13 mouse cellular contexts compared by ENCODE assay signal in genomic region chr15:44037893-44038292, GRCm38 (mm10).
"Had no signal": no experiment of that assay in that cellular context is flagged by ENCODE, and none has a peak within 500 bp of the region (broad histone marks: within the 10 kb centered on the region; RNA-seq: fewer than 3 reads in every experiment).

No protein-coding gene starts in this region.

- H3K27me3 ChIP-seq: limb, embryonic 13.5 days; midbrain, embryonic 12.5 days; neural tube, embryonic 15.5 days had no signal

- H3K4me2 ChIP-seq: limb, embryonic 13.5 days; midbrain, embryonic 12.5 days; neural tube, embryonic 15.5 days had no signal

- H3K9me3 ChIP-seq: limb, embryonic 13.5 days; midbrain, embryonic 12.5 days; neural tube, embryonic 15.5 days had no signal

- H3K4me3 ChIP-seq: left cerebral cortex, adult 2 months; limb, embryonic 13.5 days; midbrain, embryonic 12.5 days; myocyte; neural tube, embryonic 15.5 days had no signal

- H3K4me1 ChIP-seq: limb, embryonic 13.5 days; midbrain, embryonic 12.5 days; neural tube, embryonic 15.5 days had no signal

- H3K9ac ChIP-seq: limb, embryonic 13.5 days; liver, embryonic 14.5 days; midbrain, embryonic 12.5 days; neural tube, embryonic 15.5 days had no signal

- H3K27ac ChIP-seq: kidney, postnatal 0 days; left cerebral cortex, adult 2 months; limb, embryonic 13.5 days; liver, embryonic 14.5 days; midbrain, embryonic 12.5 days; neural tube, embryonic 15.5 days had no signal

- DNase-seq: kidney, adult 11 months; kidney, adult 9 months; kidney, postnatal 36 days; lung, adult 18-20 months; right cerebral cortex, adult 18-20 months; thymus, postnatal 36 days had no signal

- H3K36me3 ChIP-seq: limb, embryonic 13.5 days; midbrain, embryonic 12.5 days; neural tube, embryonic 15.5 days had no signal
